ENCODE assay signal across 11 mouse cellular contexts in the genomic region with DNA sequence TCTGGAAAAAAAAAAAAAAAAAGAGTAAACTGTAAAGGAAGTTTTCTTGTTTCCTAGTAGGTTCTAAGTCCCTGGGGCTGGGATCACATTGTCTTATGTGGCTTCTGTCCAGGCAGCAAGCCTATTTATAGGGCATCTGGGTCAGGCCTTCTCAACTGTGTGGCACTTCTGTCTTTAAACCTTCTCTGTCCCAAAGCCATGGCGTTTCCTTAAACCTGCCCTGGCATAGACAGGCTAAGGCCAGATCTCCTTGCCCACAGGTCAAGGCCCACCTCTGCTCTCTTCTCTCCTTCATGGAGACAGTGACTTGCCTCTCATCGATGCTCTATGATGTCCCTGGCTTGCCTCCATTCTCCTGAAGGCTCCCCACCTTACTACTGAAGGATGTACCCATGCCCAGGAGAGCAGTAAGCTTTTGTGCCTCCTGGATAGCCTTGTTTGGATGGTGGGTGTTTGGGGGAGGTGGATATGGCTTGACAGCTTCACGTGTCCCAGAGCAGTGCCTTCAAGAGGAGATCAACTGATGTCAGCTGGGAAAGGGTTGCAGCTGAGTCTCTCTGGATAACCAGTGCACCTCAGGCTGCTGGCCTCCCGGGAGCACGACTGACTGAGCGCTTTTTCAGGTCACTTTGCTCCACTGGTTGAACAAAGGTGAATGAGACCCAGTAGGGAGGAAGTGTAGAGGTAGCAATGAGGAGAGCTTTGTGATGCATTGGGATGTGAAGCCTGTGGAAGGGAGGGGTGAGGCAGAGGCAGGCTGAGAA. TPM values are rescaled to one million over a fixed set of nuclear protein-coding genes. Genes with fewer than 3 reads are reported as not detected.
A peak's percentile ranks its signal among the peaks of the same experiment; 100 is the strongest.
DNase-seq lines count a peak whose midpoint lies in the region; ATAC-seq lines count a peak whose summit lies in the region.
"Had no signal": no experiment of that assay in that cellular context is flagged by ENCODE, and none has a peak within 500 bp of the region (broad histone marks: within the 10 kb centered on the region; RNA-seq: fewer than 3 reads in every experiment).

No protein-coding gene starts in this region.

- H3K36me3 ChIP-seq in forebrain, embryonic 13.5 days (ENCODE audit: poor library complexity, severe bottlenecking), result no peaks in the 10 kb centered on the region
- H3K36me3 ChIP-seq in midbrain, embryonic 16.5 days (ENCODE audit: control insufficient read depth, insufficient read depth, low read length), result no peaks in the 10 kb centered on the region

- H3K9ac ChIP-seq in forebrain, embryonic 13.5 days, result peak overlapping the region; percentile 68
- H3K9ac ChIP-seq in midbrain, embryonic 16.5 days (ENCODE audit: low read depth, low read length), result no peak overlapping the region

- WGBS in forebrain, embryonic 13.5 days, result 49% methylated on average over 6 of the region's 6 CpGs
- WGBS in midbrain, embryonic 16.5 days, result 53% methylated on average over 6 of the region's 6 CpGs

- peak; percentile 56 for DNase-seq in gastrocnemius, adult 18-20 months (ENCODE audit: low spot score)
- DNase-seq in gastrocnemius, postnatal 4 days (ENCODE audit: low spot score in 2 of 2), result no peak
- DNase-seq in kidney, adult 11 months, result peak; percentile 72
- no peak for DNase-seq in adrenal gland, postnatal 25 days
- no peak for DNase-seq in spleen, postnatal 10 days (ENCODE audit: low spot score in 2 of 2)
- no peak for DNase-seq in yolk sac, embryonic 10.5 days (ENCODE audit: low spot score)
- DNase-seq: adrenal gland, adult 8-10 months; thymus, postnatal 25 days had no signal

- H3K9me3 ChIP-seq in forebrain, embryonic 13.5 days (replicated peaks), result no peaks in the 10 kb centered on the region
- no peaks in the 10 kb centered on the region for H3K9me3 ChIP-seq in midbrain, embryonic 16.5 days (replicated peaks; ENCODE audit: control insufficient read depth, low read length, poor library complexity, severe bottlenecking)

- H3K27ac ChIP-seq in forebrain, embryonic 13.5 days, result peak overlapping the region; percentile 91
- H3K27ac ChIP-seq in midbrain, embryonic 16.5 days (ENCODE audit: low read length), result peak overlapping the region; percentile 39; the same call in 1 of the 2 replicates
- H3K27ac ChIP-seq: macrophage had no signal

- H3K4me2 ChIP-seq in forebrain, embryonic 13.5 days, result peak overlapping the region; percentile 67
- H3K4me2 ChIP-seq in midbrain, embryonic 16.5 days (ENCODE audit: low read length), result peak overlapping the region; percentile 55

- no peak for ATAC-seq in forebrain, embryonic 13.5 days
- ATAC-seq in midbrain, embryonic 16.5 days, result no peak

- peaks cover 74% of the 10 kb centered on the region for H3K4me1 ChIP-seq in forebrain, embryonic 13.5 days
- peaks cover 25% of the 10 kb centered on the region for H3K4me1 ChIP-seq in midbrain, embryonic 16.5 days (ENCODE audit: control insufficient read depth, insufficient read depth, low read length)

- no peaks in the 10 kb centered on the region for H3K27me3 ChIP-seq in forebrain, embryonic 13.5 days
- peaks cover under 1% of the 10 kb centered on the region; the same call in 1 of the 2 replicates for H3K27me3 ChIP-seq in midbrain, embryonic 16.5 days (ENCODE audit: control insufficient read depth, insufficient read depth, low read depth, low read length)

- H3K4me3 ChIP-seq in forebrain, embryonic 13.5 days, result peak overlapping the region; percentile 60
- H3K4me3 ChIP-seq in midbrain, embryonic 16.5 days (ENCODE audit: low read depth, low read length), result no peak overlapping the region

RNA-seq across cellular contexts. Expression of gene Ackr3, which starts 4.1 kb away (rescaled TPM):
- 10 to 100 TPM in 1 of 2 experiments, 1 to 10 TPM in 1; 9.0 to 12.1 TPM for total RNA-seq in gastrocnemius, adult 18-20 months (2021)
- total RNA-seq in gastrocnemius, postnatal 4 days (2021), result 10 to 100 TPM; 12.7 to 18.9 TPM
- polyA plus RNA-seq in forebrain, embryonic 13.5 days (2015; fragmentation: Nextera tagmentation; extraction: Ambion mirVana), result 28.5 and 29.1 TPM in 2 replicates
- 10.4 and 10.9 TPM in 2 replicates for polyA plus RNA-seq in midbrain, embryonic 16.5 days (2015; fragmentation: Nextera tagmentation; extraction: Ambion mirVana)
- 71.5 and 101 TPM in 2 replicates for total RNA-seq in adrenal gland, postnatal 25 days (2021)
- polyA plus RNA-seq: macrophage had no signal

RNA-seq across cellular contexts. Expression of gene Iqca, which starts 54.7 kb away (rescaled TPM):
- total RNA-seq in gastrocnemius, adult 18-20 months (2021), result not detected
- total RNA-seq in gastrocnemius, postnatal 4 days (2021), result not detected
- 0.62 and 0.93 TPM in 2 replicates for polyA plus RNA-seq in forebrain, embryonic 13.5 days (2015; fragmentation: Nextera tagmentation; extraction: Ambion mirVana)
- polyA plus RNA-seq in midbrain, embryonic 16.5 days (2015; fragmentation: Nextera tagmentation; extraction: Ambion mirVana), result 0.62 and 0.85 TPM in 2 replicates
- not detected in 2 replicates for total RNA-seq in adrenal gland, postnatal 25 days (2021)
- total RNA-seq: adrenal gland, adult 8-10 months had no signal
- polyA plus RNA-seq: macrophage had no signal

Comparison
In these comparisons a context has a peak if more than half of its experiments do, and no peak if none do; other contexts are left out.
1. DNase-seq: peak in gastrocnemius, adult 18-20 months (single experiment) and kidney, adult 11 months (single experiment); none in gastrocnemius, postnatal 4 days (0 of 2), adrenal gland, postnatal 25 days (single experiment), spleen, postnatal 10 days (0 of 2) and yolk sac, embryonic 10.5 days (single experiment).